Mouse (Mus musculus): ENCODE measurements at regions not wholly inside any gene's neighbourhood (a gene's known extent, or its start where the extent isn't known, plus 50 kb on each side); places are given as distances from the start of the nearest gene placed in this dataset.

DNA sequence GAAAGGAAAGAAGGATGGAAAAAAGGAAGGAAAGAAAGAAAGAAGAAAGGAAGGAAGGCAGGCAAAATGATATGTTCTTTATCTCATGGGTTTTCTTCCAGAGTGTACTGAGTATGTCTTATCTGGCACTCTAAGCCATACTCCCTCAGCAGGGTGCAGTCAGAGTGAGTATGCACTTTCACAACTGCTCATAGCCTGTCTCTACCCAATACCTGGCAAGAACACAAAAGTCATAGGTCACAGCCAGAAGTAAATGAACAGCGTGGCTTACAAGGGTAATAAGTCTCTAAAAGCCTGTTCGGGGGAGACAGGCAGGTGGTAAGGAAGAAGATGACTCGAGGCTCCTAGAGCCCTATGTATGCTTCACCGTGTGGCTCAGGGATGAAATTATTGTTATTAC lies 587.9 kb downstream of the Tmem182 start:
- TF ChIP-seq CTCF (IDR thresholded peaks at IDR 0.05; ENCODE audit: low read depth) (no peak), EP300 (IDR thresholded peaks at IDR 0.05; ENCODE audit: low read depth) (no peak)
